Mouse (Mus musculus) MEL (cell line): ENCODE results near the gene Reep1.

Experiments used
- POLR2A ChIP-seq, 2 experiments: IDR thresholded peaks; 2 replicates each; pipeline ENCODE4 v1.6.1; 2011 to 2012; ENCODE audit warnings: low read length in 2 of 2, mild to moderate bottlenecking in 2 of 2, control low read depth in 1 of 2, improper control_type of control experiment in 1 of 2, low read depth in 1 of 2, moderate library complexity in 1 of 2; ENCODE audit not compliant: control insufficient read depth in 1 of 2, insufficient read depth in 1 of 2, poor library complexity in 1 of 2
- TCF12 ChIP-seq: IDR thresholded peaks from 2 replicates; pipeline ENCODE4 v1.6.1; 2014; ENCODE audit warnings: low read depth, mild to moderate bottlenecking, inconsistent platforms, low read length, improper control_type of control experiment, moderate library complexity
- ZC3H11A ChIP-seq: IDR thresholded peaks from 2 replicates; pipeline ENCODE4 v1.6.1; 2012; ENCODE audit warnings: low read depth, mild to moderate bottlenecking, inconsistent platforms, low read length, improper control_type of control experiment
- ZMIZ1 ChIP-seq: IDR thresholded peaks from 2 replicates; pipeline ENCODE4 v1.6.1; 2012; ENCODE audit warnings: low read depth, mild to moderate bottlenecking, inconsistent platforms, low read length, improper control_type of control experiment, moderate library complexity

GRCm38 (mm10) chr6:71778016-71778415 is 70.7 kb downstream of the Reep1 start:
- TF ChIP-seq TCF12, result no peak
- TF ChIP-seq POLR2A (IDR thresholded peaks at IDR 0.05; ENCODE audit: control insufficient read depth in 1 of 2, insufficient read depth in 1 of 2, low read depth in 1 of 2, low read length in 2 of 2, poor library complexity in 1 of 2), result no peak
- TF ChIP-seq ZMIZ1, result no peak
- no peak for TF ChIP-seq ZC3H11A
